Mouse (Mus musculus) T-helper 17 cell (primary cell): ENCODE measurements around the gene Ficd.
"Not testable (repeated sequence)": the region's sequence is repeated elsewhere in the genome, so short reads cannot be mapped to it uniquely, and the experiment has no call there.

Experiments used
- in situ Hi-C, 2 experiments: fragments of 300-600 bp; cut with MboI, MseI; formaldehyde crosslinking; loops; 1 replicate in 1 of 2; 2 replicates in 1 of 2; pipeline ENCODE4 v1.15.1; 2025; ENCODE audit warnings: high pct_unique_total_duplicates in 2 of 2

Ficd gene

DNA sequence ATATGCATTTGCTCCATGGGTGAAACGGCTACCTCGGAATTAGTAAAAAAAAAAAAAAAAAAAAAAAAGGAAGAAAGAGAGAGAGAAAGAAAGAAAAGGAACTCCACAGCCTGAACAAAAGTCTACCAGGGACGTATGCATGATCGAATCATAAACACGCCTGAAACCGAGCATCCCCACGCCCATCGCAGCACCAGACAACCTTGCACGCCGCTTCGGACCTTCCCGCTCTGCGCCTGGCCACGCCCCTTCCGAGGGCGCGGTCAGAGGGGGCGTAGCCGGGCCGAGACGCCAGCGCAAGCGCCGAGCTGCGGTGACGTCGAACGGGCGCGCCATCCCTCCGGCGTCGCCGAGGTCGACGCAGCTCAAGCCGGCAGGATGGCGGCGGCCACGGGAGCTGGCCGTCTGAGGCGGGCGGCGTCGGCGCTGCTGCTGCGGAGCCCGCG is 36.9 kb downstream of the Ficd start, which contains the start of the genes Sart3 and Iscu:
TSS of gene Sart3 (minus strand) at position 61 of the 446 bp plus-strand sequence.
TSS of gene Iscu (plus strand) at position 299 of the 446 bp plus-strand sequence.
- in situ Hi-C loops = loop anchor here (5.0 kb wide), 1 partner anchor 40 kb away; no protein-coding TSS in a partner anchor

DNA sequence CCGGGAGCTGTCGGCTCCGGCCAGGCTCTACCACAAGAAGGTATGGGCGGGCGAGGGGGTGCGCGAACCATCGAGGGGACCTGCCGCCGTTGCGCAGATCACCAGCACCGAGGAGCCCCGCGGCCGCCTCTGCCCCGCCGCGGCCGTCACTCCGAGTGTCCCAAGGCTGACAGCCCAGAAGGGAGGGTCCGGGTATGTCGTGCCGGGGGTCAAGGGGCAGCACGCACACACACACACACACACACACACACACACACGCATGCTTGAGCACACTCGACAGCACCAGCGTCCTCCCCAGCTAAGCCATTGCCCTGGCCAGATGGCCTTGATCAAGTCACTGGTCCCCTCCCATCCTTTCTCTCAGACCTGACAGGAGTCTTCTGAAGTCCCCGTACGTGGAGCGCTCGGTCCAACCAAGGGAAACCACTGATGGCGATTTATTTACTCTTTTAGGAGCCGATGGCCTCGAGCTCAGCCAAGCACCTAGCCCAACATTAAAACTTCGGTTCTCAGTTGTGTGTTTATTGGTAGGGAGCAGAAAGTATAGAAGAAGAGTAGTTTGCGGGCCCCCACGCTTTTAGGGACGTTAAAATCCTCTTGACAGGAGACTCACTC is 37.4 kb downstream of the Ficd start:
- in situ Hi-C loops = loop anchor here (5.0 kb wide), 1 partner anchor 39 kb away; no protein-coding TSS in a partner anchor

DNA sequence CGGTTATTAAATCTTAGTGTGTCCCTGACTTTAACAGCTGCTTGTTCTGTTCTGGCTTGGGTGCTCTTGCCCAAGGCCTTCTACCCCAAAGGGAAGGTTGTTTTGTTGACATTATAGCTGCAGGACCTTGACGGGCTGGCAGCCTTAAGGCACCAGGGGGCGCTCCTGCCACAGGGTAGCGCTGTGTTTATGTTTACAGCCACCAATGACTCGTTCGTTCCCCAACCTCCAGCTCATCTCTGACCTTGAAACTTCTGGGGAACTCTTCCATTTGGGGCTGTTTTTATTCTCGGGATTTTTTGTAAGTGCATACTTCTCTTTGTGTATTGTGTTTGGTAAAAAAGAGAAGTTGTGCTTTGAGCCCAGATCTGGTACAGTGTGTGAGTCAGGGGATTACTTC is 38.1 kb downstream of the Ficd start:
- in situ Hi-C loops = loop anchor here (5.0 kb wide), 1 partner anchor 39 kb away; no protein-coding TSS in a partner anchor

DNA sequence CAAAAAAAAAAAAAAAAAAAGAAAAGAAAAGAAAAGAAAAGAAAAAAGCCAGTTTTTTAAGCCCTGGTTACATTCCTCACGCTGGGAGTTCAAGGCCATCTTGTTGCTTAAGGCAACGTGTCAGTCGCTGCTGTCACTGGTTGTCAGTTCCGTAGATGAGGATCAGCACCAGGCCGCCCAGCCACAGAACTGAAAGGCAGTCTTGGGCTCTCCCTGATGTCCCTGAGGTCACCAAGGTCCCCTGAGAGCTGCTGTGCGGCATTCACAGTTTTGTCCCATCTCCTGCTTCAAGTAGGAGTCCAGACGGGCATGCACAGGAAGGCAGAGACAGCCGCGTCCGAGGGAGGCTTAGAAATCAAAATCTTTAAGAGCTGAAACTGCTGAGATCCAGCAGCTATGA is 40.0 kb downstream of the Ficd start:
- in situ Hi-C loops = no loop called here

DNA sequence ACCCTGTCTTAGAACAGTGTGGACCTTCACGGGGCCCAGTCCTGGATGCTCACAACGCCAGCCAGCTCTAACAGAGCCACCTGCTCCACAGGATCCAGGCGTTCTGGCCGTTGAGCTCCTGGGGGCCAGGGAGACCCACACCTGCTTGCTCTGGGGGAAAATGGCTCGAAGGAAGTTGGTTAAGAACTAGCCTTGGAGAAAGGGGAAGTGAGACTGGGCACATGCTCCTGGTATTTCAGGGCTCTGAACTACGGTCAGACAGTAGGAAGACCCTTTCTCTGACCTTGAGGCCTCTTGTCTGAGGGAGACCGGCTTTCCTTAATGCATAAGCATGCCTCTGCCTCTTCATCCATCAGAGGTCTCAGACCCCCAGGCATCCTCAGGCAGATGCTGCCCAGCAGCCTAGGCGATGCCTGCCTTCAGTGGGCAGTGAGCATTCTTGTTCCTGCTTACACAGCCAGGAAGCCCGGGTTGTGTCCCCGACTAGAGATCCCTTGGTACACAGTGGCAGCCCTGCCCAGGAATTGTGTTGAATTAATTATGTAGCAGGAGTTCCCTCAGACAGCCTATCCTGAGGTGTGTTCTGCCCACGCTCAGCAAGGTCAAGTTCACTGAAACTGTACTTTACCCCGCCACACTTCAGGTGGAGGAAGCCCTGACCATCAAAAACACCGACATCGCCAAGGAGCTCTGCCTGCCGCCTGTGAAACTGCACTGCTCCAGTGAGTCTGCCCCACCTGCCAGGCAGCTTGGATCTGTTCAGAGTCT is 40.7 kb downstream of the Ficd start:
- in situ Hi-C loops = no loop called here

DNA sequence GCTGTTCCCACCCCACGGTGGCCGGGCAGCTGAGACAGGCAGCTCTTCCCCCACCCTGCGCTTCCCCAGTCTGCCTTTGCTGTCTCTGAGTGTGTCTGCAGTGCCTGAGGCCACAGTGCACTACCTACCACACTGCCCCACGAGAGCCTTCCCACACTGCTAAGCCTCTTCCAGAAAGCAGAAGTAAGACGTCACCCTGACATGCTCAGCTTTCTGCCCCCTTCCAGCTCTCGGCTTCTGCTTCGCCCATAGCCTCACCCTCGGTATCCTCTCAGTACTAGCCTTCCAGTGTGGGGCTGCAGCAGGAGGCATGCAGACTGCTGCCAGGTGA is 41.3 kb downstream of the Ficd start:
- in situ Hi-C loops = no loop called here

DNA sequence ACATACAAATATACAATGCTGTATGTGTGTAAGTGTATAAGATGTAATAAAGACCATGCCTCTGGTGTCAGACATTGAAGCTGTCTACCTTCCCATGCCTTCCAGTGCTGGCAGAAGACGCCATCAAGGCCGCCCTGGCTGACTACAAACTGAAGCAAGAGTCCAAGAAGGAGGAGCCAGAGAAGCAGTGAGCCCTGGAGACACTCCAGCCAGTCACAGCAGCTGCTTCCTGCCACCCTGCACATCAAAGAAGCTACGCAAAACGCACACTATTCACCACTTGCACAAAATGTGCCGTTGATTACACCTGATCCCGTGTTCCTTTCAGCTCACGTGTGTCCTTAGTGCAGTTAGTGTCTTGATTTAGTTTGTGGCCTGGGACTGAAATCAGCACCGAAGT is 42.1 kb downstream of the Ficd start:
- in situ Hi-C loops = not testable (repeated sequence)

DNA sequence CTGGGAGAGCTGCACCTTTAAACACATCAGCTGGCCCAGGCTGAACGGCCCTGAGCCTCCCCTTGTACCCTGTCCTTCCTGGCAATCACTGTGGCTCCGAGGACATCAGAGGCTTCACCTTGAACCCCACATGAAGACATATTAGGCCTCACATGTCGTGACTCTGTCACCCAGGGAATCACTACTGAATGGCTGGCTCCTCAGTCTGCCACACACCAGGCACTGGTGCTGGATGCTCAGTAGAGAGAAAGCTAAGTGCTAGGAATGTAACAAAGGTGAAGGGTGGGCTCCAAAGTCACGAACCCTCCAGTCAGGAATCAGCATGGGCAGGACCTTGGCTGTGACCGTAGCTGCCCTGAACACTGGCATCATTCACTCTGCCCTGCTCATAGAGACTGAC is 44.0 kb downstream of the Ficd start:
- in situ Hi-C loops = no loop called here

DNA sequence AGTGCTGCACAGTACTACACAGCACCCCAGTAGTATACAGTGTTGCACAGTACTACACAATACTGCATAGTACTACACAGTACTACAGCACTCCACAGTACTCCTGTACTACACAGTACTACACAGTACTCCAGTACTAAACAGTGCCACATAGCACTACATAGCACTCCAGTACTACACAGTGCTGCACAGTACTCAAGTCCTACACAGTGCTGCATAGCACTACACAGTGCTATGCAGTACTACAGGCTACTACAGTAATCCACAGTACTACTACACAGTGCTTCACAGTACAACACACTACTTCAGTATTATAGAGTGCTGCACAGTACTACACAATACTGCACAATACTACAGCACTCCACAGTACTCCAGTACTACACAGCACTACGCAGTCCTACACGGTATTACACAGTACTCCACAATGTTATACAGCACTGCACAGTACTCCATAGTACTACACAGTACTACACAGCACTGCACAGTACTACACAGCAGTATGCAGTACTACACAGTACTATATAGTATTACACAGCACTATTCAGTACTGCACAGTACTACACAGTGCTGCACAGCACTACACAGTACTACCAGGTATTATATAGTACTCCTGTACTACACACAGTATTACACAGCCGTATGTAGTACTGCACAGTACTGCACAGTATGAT is 44.6 kb downstream of the Ficd start:
- in situ Hi-C loops = loop anchor here in 1 of 2 experiments (5.0 kb wide), 1 partner anchor 162 kb away; no protein-coding TSS in a partner anchor

DNA sequence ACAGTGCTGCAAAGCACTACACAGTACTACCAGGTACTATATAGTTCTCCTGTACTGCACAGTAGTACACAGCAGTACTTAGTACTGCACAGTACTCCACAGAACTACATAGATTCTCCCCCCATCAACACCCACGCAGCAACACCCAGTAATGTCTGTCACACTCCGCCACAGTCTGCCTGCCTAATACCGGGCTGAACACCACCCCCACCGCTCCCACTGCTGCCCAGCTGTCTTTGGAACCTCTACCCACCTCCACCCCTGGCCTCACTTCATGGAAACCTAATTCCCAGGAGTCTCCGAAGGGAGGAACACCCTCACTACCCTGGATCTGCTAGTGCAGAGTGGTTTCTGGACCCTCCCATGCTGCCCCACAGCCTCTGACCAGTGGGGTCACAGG is 45.2 kb downstream of the Ficd start:
- in situ Hi-C loops = loop anchor here in 1 of 2 experiments (5.0 kb wide), 1 partner anchor 162 kb away; no protein-coding TSS in a partner anchor

DNA sequence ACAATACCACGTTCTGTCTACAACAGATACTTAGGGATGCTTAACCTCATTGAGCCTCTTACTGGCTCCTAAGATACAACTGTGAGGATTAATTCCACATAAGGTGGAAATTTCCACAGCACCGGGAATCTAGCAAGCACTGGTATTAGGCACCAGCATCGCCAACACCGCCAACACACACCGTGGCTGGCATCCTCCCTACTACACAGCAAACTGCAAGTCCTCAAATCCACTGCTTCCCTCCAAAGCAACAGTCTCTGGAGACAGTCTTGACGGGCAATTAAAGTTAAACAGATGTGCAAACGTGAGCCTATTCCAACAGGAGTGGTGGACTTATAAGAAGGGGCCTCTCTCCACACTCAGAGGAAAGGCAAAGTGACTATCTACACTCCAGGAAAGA is 45.7 kb downstream of the Ficd start:
- in situ Hi-C loops = loop anchor here in 1 of 2 experiments (5.0 kb wide), 1 partner anchor 161 kb away; no protein-coding TSS in a partner anchor

DNA sequence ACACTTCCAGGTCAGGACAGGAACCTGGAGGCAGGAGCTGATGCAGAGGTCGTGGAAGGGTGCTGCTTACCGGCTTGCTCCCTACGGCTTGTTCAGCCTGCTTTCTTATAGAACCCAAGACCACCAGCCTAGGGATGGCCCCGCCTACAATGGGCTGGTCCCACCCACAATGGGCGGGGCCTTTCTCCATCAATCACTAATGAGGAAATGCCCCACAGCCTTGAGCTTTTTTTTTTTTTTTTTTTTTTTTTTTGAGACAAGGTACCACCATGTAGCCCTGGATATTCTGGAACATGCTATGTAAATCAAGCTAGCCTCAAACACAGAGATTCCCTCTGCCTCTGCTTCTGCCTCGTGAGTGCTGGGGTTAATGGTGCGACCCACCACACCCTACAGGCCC is 46.3 kb downstream of the Ficd start:
- in situ Hi-C loops = loop anchor here in 1 of 2 experiments (5.0 kb wide), 1 partner anchor 160 kb away; no protein-coding TSS in a partner anchor

DNA sequence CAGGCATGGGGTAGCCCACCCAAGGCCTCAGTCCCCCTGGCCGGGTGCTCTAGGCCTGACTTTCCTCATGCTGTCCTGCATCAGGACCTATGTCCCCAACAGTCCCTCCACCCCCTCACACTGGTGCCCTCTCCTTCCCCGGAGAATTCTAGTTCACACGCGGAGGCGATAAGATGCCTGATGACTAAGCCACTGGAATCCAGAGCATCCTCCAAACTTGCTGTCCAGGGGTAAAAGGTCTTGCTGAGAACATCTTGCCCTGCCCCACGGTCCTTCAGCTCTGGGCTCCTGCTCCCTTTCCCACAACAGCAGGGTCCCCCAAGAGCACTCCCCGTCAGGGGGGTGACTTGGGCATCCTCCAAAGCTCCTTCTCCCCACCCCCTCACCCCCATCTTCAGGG is 47.0 kb downstream of the Ficd start:
- in situ Hi-C loops = loop anchor here in 1 of 2 experiments (5.0 kb wide), 1 partner anchor 160 kb away; no protein-coding TSS in a partner anchor

DNA sequence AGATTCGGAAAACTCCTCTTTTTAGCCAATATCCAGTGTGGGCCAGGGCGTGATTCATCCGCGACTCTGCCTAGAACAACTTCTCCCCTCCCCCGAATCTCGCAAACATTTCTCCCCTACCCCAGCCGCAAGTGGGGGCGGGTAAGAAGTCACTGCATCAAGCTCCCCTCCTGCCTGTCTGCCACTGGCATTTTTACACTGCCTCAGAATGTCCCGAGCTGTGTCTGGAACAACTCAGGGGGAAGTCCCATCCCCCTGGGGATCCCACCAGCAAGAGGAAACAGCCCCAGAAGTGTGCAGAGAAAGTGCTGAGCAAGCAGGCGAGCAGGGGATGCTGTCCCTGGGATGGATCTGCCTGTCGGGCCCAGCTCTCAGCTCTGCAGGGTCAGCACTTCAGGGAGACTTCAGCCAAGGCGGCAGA is 48.0 kb downstream of the Ficd start:
- in situ Hi-C loops = loop anchor here in 1 of 2 experiments (5.0 kb wide), 1 partner anchor 159 kb away; no protein-coding TSS in a partner anchor

DNA sequence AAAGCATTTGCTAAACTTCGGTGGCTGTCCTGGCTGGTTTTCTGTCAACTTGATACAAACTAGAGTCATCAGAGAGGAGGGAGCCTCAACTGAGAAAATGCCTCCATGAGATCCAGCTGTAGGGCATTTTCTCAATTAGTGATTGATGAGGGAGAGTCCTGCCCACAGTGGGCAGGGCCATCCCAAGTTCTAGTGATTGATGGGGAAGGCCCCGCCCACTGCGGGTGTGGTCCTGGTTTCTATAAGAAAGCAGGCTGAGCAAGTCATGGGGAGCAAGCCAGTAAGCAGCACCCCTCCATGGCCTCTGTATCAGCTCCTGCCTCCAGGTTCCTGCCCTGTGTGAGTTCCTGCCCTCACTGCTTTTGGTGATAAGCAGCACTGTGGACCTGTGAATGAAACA is 48.5 kb downstream of the Ficd start:
- in situ Hi-C loops = loop anchor here in 1 of 2 experiments (5.0 kb wide), 1 partner anchor 158 kb away; no protein-coding TSS in a partner anchor

DNA sequence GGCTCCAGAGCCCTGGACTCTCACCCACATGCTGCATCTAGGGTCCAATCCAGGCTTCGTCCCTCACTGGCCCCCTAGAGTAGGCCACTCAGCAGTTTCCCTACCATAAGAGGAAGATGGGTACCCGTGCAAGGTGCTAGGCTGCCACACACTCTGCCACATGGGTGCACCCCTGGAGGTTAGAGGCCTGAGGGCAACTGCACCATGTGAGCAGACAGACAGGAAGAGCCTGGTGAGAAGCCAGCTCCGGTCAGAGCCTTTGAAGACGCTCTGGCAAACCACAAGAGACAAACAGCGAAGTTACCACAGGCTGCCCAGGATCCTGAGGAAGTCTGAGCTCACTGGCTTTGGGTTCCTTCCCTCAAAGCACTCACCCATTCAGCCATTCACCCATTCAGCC is 51.4 kb downstream of the Ficd start:
- in situ Hi-C loops = no loop called here

DNA sequence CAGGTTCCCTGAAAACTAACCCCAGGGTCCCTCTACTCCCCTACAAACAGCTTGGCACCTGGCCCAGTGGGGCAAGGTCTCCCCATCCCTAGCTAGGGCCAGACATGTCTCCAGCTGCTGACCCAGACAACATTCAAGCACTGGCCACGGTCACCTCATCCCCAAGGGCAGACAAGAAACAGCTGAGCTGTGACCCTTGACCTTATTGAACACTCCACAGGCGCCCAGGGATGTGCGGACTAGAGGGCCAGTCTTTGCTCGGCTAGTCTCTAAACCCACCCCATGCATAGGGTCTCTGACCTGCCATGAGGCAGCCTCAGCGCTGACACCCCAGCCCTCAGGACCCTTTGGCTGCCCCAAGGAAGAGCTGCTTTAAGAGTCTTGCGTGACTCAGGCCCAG is 53.0 kb downstream of the Ficd start:
- in situ Hi-C loops = no loop called here

DNA sequence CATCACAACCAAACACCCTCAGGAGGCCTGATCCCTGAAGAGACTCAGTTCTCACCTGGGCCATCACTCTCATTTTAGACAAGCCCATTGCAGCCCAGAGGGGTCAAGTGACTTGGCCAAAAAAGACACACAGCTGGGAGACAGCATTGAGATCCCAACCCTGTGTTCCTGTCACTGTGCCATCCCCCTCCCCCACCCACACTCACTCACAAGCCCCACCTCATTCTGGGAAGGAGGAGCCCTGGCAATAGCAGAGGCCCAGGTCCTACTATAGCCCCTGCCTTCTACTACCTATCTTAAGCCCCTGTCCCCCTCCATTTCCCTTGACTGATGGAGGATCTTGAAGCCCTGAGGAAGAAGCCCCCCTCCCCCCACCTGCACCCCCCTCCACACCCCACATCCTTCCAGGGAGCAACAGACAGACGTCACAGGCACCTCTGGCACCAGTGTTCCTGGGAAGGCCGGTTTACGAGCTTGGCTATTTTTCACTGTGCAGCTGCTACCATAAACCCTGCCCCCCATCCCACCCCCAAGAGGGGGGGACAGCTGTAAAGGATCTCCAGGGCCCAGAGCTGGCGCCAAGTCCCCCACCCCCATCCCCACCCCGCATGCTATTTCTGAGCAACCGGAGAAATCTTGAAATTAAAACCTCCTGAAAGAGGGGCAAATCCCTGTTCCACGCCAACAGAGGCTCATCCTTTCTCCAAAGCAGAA is 53.6 kb downstream of the Ficd start:
- in situ Hi-C loops = no loop called here
